Mouse (Mus musculus) neural tube, embryonic 11.5 days (tissue): ENCODE results near the gene Fbxl19. TPM values are rescaled to one million over a fixed set of nuclear protein-coding genes. Genes with fewer than 3 reads are reported as not detected.

Source experiments
- ATAC-seq: fragments of 200-750 bp; cut with Nextera tagmentation; 2 replicates; pipeline ENCODE4 v1.8.0; 2017; ENCODE audit warnings: moderate number of reproducible peaks, mild to moderate bottlenecking, moderate TSS enrichment, moderate library complexity; ENCODE audit not compliant: insufficient read depth, low FRiP score, low TSS enrichment
- DNase-seq: peaks from one replicate; pipeline ENCODE4 v3.0.0-alpha.2; 2015; ENCODE audit warnings: low spot score
- H3K27ac ChIP-seq: fragments of 300-500 bp; sonication (generic); 2 replicates; pipeline ENCODE4 v1.5.1; 2014; ENCODE audit warnings: low read depth, mild to moderate bottlenecking, low read length
- H3K27me3 ChIP-seq: fragments of 300-500 bp; sonication (generic); 2 replicates; pipeline ENCODE4 v1.6.1; 2014; ENCODE audit warnings: mild to moderate bottlenecking, low read length, mixed read lengths; ENCODE audit not compliant: control insufficient read depth, insufficient read depth
- H3K36me3 ChIP-seq: fragments of 300-500 bp; sonication (generic); 2 replicates; pipeline ENCODE4 v1.6.1; 2014; ENCODE audit warnings: mild to moderate bottlenecking, low read length, moderate library complexity, mixed read lengths; ENCODE audit not compliant: control insufficient read depth, insufficient read depth
- H3K4me1 ChIP-seq: fragments of 300-500 bp; sonication (generic); 2 replicates; pipeline ENCODE4 v1.6.1; 2014; ENCODE audit warnings: low read length, mixed read lengths; ENCODE audit not compliant: control insufficient read depth, insufficient read depth
- H3K4me2 ChIP-seq: fragments of 300-500 bp; sonication (generic); 2 replicates; pipeline ENCODE4 v1.6.1; 2014; ENCODE audit warnings: low read depth, mild to moderate bottlenecking, moderate library complexity
- H3K4me3 ChIP-seq: fragments of 300-500 bp; sonication (generic); 2 replicates; pipeline ENCODE4 v1.5.1; 2014; ENCODE audit warnings: low read depth, low read length
- H3K9ac ChIP-seq: fragments of 300-500 bp; sonication (generic); 2 replicates; pipeline ENCODE4 v1.6.1; 2014; ENCODE audit warnings: mild to moderate bottlenecking, low read length
- H3K9me3 ChIP-seq: fragments of 300-500 bp; sonication (generic); 2 replicates; pipeline ENCODE4 v1.6.1; 2016; ENCODE audit warnings: low read length; ENCODE audit not compliant: control insufficient read depth
- WGBS: fragments of 180-500 bp; shearing (Covaris S2); extraction: QIAGEN DNeasy Blood & Tissue Kit; methylation state at CpG from one replicate; pipeline ENCODE4 v1.1.7; 2014; 5-methylcytosine and 5-hydroxymethylcytosine counted together
- polyA plus RNA-seq: library from polyadenylated mRNA; unstranded; fragments of >200 nt; fragmentation: Nextera tagmentation; extraction: Ambion mirVana; gene quantifications from 2 replicates; pipeline ENCODE4 v1.2.1, GENCODE M21; 2014

Fbxl19 gene
- polyA plus RNA-seq, 1 experiment from 2014 or later = 7.7 TPM

DNA sequence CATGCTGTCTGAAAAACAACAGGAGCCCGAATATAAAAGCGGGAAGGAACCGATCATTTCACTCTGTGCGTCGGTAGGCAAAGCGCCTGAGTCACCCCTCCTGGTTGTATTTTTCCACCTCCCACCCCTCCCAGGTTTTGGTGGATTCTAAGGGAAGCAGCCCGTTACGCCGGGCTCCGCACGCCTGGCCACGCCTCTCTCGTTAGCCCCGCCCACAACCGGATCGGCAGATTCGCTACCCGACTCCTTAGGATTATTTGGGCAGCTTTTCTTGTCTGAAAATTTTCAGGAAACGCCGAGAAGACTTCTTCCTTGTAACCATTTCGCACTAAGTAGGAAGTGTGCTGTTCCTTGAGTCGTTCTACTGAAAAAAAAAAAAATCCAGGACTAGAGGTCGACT lies 32.1 kb downstream of the Fbxl19 start, which contains the start of gene Setd1a:
TSS of gene Setd1a (plus strand) at position 245 of the 400 bp plus-strand sequence.
- no peaks in the 10 kb centered on the region for H3K27me3 ChIP-seq
- under 1% methylated on average over 23 of the region's 23 CpGs for WGBS
- no peaks in the 10 kb centered on the region for H3K9me3 ChIP-seq
- H3K9ac ChIP-seq = peak within 1 kb of the TSS; percentile 95
- peaks cover 6% of the 10 kb centered on the region for H3K4me1 ChIP-seq
- peak within 1 kb of the TSS; percentile 90 for H3K4me2 ChIP-seq
- peak within 1 kb of the TSS; percentile 93 for H3K27ac ChIP-seq
- H3K4me3 ChIP-seq = peak within 1 kb of the TSS; percentile 78
- H3K36me3 ChIP-seq = peaks cover 10% of the 10 kb centered on the region
- peak; percentile 89 for DNase-seq
- peak; percentile 62 for ATAC-seq

DNA sequence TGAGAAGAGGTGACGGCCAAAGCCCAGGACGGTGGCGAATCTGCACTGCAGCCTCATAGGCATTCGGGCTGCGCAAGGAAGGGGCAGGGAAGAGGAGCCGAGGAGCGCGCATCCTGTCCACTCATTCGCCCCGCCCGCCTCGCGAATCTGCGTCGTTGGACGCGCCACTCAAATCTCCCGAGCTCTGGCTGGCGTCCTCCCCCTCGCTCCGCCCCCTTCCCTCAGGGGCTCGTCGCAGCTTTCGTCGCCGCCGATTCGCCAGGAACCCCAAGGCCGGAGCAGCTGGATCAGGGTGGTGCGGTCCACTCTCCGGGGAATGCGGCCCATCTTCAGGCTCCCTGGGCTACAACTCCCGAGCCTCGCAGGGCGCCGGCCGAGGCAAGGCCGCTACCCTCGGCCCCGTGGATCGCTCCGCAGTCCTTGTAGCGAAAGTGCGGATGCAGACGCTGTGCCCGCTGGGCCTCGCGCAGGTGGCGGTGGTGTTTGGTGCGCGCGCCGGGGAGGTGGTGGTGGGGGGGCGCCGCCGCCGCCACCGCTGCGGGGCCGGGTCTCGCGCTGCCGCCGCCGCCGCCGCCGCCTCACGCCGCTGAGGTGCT lies 32.6 kb downstream of the Fbxl19 start:
- Histone ChIP-seq H3K4me2 (peak overlapping the region; percentile 50), H3K4me1 (peaks cover 6% of the 10 kb centered on the region), H3K27ac (peak overlapping the region; percentile 93), H3K9ac (peak overlapping the region; percentile 95), H3K4me3 (peak overlapping the region; percentile 78), H3K27me3 (no peaks in the 10 kb centered on the region), H3K36me3 (peaks cover 10% of the 10 kb centered on the region), H3K9me3 (no peaks in the 10 kb centered on the region)
- DNase-seq (peak; percentile 96), ATAC-seq (peak; percentile 88)
- WGBS = 0% methylated on average over 59 of the region's 70 CpGs

- Histone ChIP-seq H3K9me3 (no peaks in the 10 kb centered on the region), H3K27ac (peak overlapping the region; percentile 93), H3K4me2 (peak overlapping the region; percentile 90), H3K36me3 (peaks cover 12% of the 10 kb centered on the region), H3K9ac (peak overlapping the region; percentile 95), H3K4me3 (peak overlapping the region; percentile 78), H3K4me1 (peaks cover 6% of the 10 kb centered on the region), H3K27me3 (no peaks in the 10 kb centered on the region)
- ATAC-seq = peak; percentile 51
- WGBS = 5% methylated on average over 44 of the region's 66 CpGs
- peak; percentile 73 for DNase-seq
These were observed 33.3 kb downstream of the Fbxl19 start for GRCm38 (mm10) chr7:127777474-127778266.

DNA sequence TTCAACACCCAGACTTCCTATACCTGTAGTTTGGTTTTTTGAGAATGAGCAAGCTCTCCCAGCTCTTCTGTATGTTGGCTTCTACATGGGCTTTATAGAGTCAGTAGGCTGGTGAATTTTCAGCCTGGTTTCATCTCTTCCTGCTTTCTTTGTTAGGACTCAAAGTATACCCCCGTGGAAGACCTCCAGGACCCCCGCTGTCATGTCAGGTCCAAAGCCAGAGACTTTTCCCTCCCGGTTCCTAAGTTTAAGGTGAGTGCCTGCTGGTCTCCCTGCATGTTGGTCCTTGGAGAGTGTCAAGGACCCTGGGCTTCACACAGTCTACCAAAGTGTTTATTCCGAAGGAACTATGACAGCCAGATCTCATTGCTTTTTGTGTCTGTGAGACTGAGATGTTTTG lies 34.0 kb downstream of the Fbxl19 start:
- Histone ChIP-seq H3K9me3 (no peaks in the 10 kb centered on the region), H3K9ac (peak overlapping the region; percentile 95), H3K4me1 (peaks cover 6% of the 10 kb centered on the region), H3K27ac (no peak overlapping the region), H3K36me3 (peaks cover 12% of the 10 kb centered on the region), H3K27me3 (no peaks in the 10 kb centered on the region), H3K4me3 (peak overlapping the region; percentile 78), H3K4me2 (peak overlapping the region; percentile 90)
- 80% methylated on average over 4 of the region's 4 CpGs for WGBS
- DNase-seq = no peak
- ATAC-seq = no peak

GRCm38 (mm10) chr7:127785308-127785707 lies 41.0 kb downstream of the Fbxl19 start, which contains the start of gene Gm49388:
Gm49388 (plus strand) TSS chr7:127785608.
- no peak within 1 kb of the TSS for H3K4me3 ChIP-seq
- no peaks in the 10 kb centered on the region for H3K27me3 ChIP-seq
- DNase-seq (no peak), ATAC-seq (no peak)
- WGBS = 95% methylated on average over 7 of the region's 7 CpGs
- H3K9me3 ChIP-seq = no peaks in the 10 kb centered on the region
- no peak within 1 kb of the TSS for H3K4me2 ChIP-seq
- no peaks in the 10 kb centered on the region for H3K4me1 ChIP-seq
- no peak within 1 kb of the TSS for H3K9ac ChIP-seq
- H3K27ac ChIP-seq = no peak within 1 kb of the TSS
- peaks cover 42% of the 10 kb centered on the region for H3K36me3 ChIP-seq

- Histone ChIP-seq H3K4me3 (no peak overlapping the region), H3K36me3 (peaks cover 33% of the 10 kb centered on the region), H3K4me2 (no peak overlapping the region), H3K9ac (no peak overlapping the region), H3K9me3 (no peaks in the 10 kb centered on the region), H3K27me3 (no peaks in the 10 kb centered on the region), H3K27ac (no peak overlapping the region), H3K4me1 (no peaks in the 10 kb centered on the region)
- ATAC-seq (no peak), DNase-seq (no peak)
- 94% methylated on average over 23 of the region's 23 CpGs for WGBS
These were observed 52.9 kb downstream of the Fbxl19 start for GRCm38 (mm10) chr7:127797076-127797845.

GRCm38 (mm10) chr7:127798591-127798990 lies 54.2 kb downstream of the Fbxl19 start:
- WGBS = 90% methylated on average over 4 of the region's 4 CpGs
- peaks cover 30% of the 10 kb centered on the region for H3K36me3 ChIP-seq
- ATAC-seq = no peak

DNA sequence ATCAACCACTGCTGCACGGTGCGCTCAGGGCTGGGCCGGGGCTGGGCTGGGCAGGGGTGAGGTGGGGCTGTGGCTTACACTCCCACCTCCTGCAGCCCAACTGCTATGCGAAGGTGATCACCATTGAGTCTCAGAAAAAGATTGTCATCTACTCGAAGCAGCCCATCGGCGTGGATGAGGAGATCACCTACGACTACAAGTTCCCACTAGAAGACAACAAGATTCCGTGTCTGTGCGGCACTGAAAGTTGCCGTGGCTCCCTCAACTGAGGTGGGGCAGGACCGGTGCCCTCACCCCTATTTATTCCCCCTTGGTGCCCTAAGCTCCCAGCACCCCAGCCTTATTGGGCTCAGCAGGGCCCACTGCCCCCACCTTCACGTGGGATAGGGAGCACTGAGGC lies 54.9 kb downstream of the Fbxl19 start:
- Histone ChIP-seq H3K9ac (no peak overlapping the region), H3K4me3 (no peak overlapping the region), H3K4me1 (no peaks in the 10 kb centered on the region), H3K4me2 (no peak overlapping the region), H3K36me3 (peaks cover 28% of the 10 kb centered on the region), H3K9me3 (no peaks in the 10 kb centered on the region), H3K27ac (no peak overlapping the region), H3K27me3 (no peaks in the 10 kb centered on the region)
- ATAC-seq = no peak
- no peak for DNase-seq
- WGBS = 93% methylated on average over 13 of the region's 13 CpGs

More at GRCm38 (mm10) chr7:127798591-127798990, 54.2 kb downstream of the Fbxl19 start:
- Histone ChIP-seq H3K4me2 (no peak overlapping the region), H3K4me3 (no peak overlapping the region), H3K27me3 (no peaks in the 10 kb centered on the region), H3K9ac (no peak overlapping the region), H3K9me3 (no peaks in the 10 kb centered on the region), H3K4me1 (no peaks in the 10 kb centered on the region), H3K27ac (no peak overlapping the region)
- no peak for DNase-seq
